Mouse (Mus musculus) T-helper 2 cell (primary cell): ENCODE measurements around the gene Ttc3.
"Not testable (repeated sequence)": the region's sequence is repeated elsewhere in the genome, so short reads cannot be mapped to it uniquely, and the experiment has no call there.

Experiments
- in situ Hi-C: fragments of 300-600 bp; cut with MboI, MseI; formaldehyde crosslinking; loops from one replicate; pipeline ENCODE4 v1.15.1; 2025; ENCODE audit warnings: high pct_unique_total_duplicates

The Ttc3 gene

GRCm38 (mm10) chr16:94428948-94429347, 58.5 kb downstream of the Ttc3 start:
- in situ Hi-C loops = no loop called here

GRCm38 (mm10) chr16:94435495-94436234, 65.2 kb downstream of the Ttc3 start:
- in situ Hi-C loops = no loop called here

GRCm38 (mm10) chr16:94436801-94437200, 66.4 kb downstream of the Ttc3 start:
- in situ Hi-C loops = no loop called here

GRCm38 (mm10) chr16:94441361-94441760, 70.9 kb downstream of the Ttc3 start:
- in situ Hi-C loops = no loop called here

- in situ Hi-C loops = no loop called here
Measured at GRCm38 (mm10) chr16:94449151-94449550, 78.7 kb downstream of the Ttc3 start.

GRCm38 (mm10) chr16:94449632-94450031, 79.2 kb downstream of the Ttc3 start:
- in situ Hi-C loops = no loop called here

GRCm38 (mm10) chr16:94451545-94452488, 81.4 kb downstream of the Ttc3 start:
- in situ Hi-C loops = no loop called here

- in situ Hi-C loops = no loop called here
Measured at GRCm38 (mm10) chr16:94452768-94453167, 82.3 kb downstream of the Ttc3 start.

GRCm38 (mm10) chr16:94454146-94454545, 83.7 kb downstream of the Ttc3 start:
- in situ Hi-C loops = no loop called here

GRCm38 (mm10) chr16:94464067-94464466, 93.6 kb downstream of the Ttc3 start:
- in situ Hi-C loops = no loop called here

- in situ Hi-C loops = no loop called here
Measured at GRCm38 (mm10) chr16:94465900-94466299, 95.5 kb downstream of the Ttc3 start.

- in situ Hi-C loops = not testable (repeated sequence)
Measured at GRCm38 (mm10) chr16:94466317-94466716, 95.9 kb downstream of the Ttc3 start.

- in situ Hi-C loops = no loop called here
Measured at GRCm38 (mm10) chr16:94467337-94468055, 97.1 kb downstream of the Ttc3 start.

GRCm38 (mm10) chr16:94468391-94468790, 98.0 kb downstream of the Ttc3 start:
- in situ Hi-C loops = no loop called here

GRCm38 (mm10) chr16:94472515-94472951, 102.1 kb downstream of the Ttc3 start:
- in situ Hi-C loops = no loop called here

GRCm38 (mm10) chr16:94473086-94473822, 102.8 kb downstream of the Ttc3 start:
- in situ Hi-C loops = no loop called here

GRCm38 (mm10) chr16:94484752-94485535, 114.5 kb downstream of the Ttc3 start:
- in situ Hi-C loops = no loop called here

- in situ Hi-C loops = no loop called here
Measured at GRCm38 (mm10) chr16:94487341-94487740, 116.9 kb downstream of the Ttc3 start.

GRCm38 (mm10) chr16:94489326-94489725, 118.9 kb downstream of the Ttc3 start:
- in situ Hi-C loops = no loop called here

GRCm38 (mm10) chr16:94497176-94497575, 126.8 kb downstream of the Ttc3 start:
- in situ Hi-C loops = not testable (repeated sequence)
